Mouse (Mus musculus) liver, embryonic 11.5 days (tissue): ENCODE measurements around the gene Zfp39. TPM values are rescaled to one million over a fixed set of nuclear protein-coding genes. Genes with fewer than 3 reads are reported as not detected.

Source experiments
- polyA plus RNA-seq: library from polyadenylated mRNA; unstranded; fragments of >200 nt; fragmentation: Nextera tagmentation; extraction: Ambion mirVana; gene quantifications from 2 replicates; pipeline ENCODE4 v1.2.1, GENCODE M21; 2014

Zfp39 gene
- polyA plus RNA-seq, 1 experiment from 2014 or later: 10.2 TPM

Other genes with a start within 250 kb of the Zfp39 start
- not detected in 2 replicates for gene Olfr322, start 245.4 kb downstream of the Zfp39 start, polyA plus RNA-seq
- gene Olfr320, start 223.1 kb downstream of the Zfp39 start, polyA plus RNA-seq: not detected in 2 replicates
- gene Olfr319, start 205.1 kb downstream of the Zfp39 start, polyA plus RNA-seq: not detected in 2 replicates
- not detected in 2 replicates for gene Olfr318, start 180.2 kb downstream of the Zfp39 start, polyA plus RNA-seq
- not detected in 2 replicates for gene Olfr317, start 165.0 kb downstream of the Zfp39 start, polyA plus RNA-seq
- not detected in 2 replicates for gene Olfr316, start 151.5 kb downstream of the Zfp39 start, polyA plus RNA-seq
- not detected in 2 replicates for gene Olfr315, start 131.0 kb downstream of the Zfp39 start, polyA plus RNA-seq
- gene Olfr314, start 121.3 kb downstream of the Zfp39 start, polyA plus RNA-seq: not detected in 2 replicates
- 0.70 and 0.86 TPM in 2 replicates for gene Fam183b, start 102.3 kb downstream of the Zfp39 start, polyA plus RNA-seq
- gene Olfr313, start 89.2 kb downstream of the Zfp39 start, polyA plus RNA-seq: not detected in 2 replicates
- gene Olfr312, start 75.0 kb downstream of the Zfp39 start, polyA plus RNA-seq: not detected in 2 replicates
- not detected in 2 replicates for gene Olfr311, start 65.0 kb downstream of the Zfp39 start, polyA plus RNA-seq
- 4.3 and 5.2 TPM in 2 replicates for gene Gm12258, start 57.1 kb downstream of the Zfp39 start, polyA plus RNA-seq
- 5.0 and 5.6 TPM in 2 replicates for gene 2810021J22Rik, start 37.0 kb downstream of the Zfp39 start, polyA plus RNA-seq
- gene Btnl10, start 13.7 kb upstream of the Zfp39 start, polyA plus RNA-seq: 4.0 and 5.0 TPM in 2 replicates
- gene Rnf187, start 34.7 kb upstream of the Zfp39 start, polyA plus RNA-seq: 229 and 240 TPM in 2 replicates
- gene Hist3h2ba, start 44.7 kb upstream of the Zfp39 start, polyA plus RNA-seq: 6.3 and 6.9 TPM in 2 replicates
- gene Hist3h2a, start 50.5 kb upstream of the Zfp39 start, polyA plus RNA-seq: 12.0 and 14.5 TPM in 2 replicates
- gene Trim17, start 50.5 kb upstream of the Zfp39 start, polyA plus RNA-seq: 0.23 and 0.38 TPM in 2 replicates
- 17.3 and 17.8 TPM in 2 replicates for gene Trim11, start 73.9 kb upstream of the Zfp39 start, polyA plus RNA-seq
- gene Obscn, start 232.2 kb upstream of the Zfp39 start, polyA plus RNA-seq: 0.64 and 1.2 TPM in 2 replicates